Mouse (Mus musculus) brain, embryonic 14.5 days (tissue): ENCODE data around the gene H2-Q2. TPM values are rescaled to one million over a fixed set of nuclear protein-coding genes. Genes with fewer than 3 reads are reported as not detected.
"Not testable (repeated sequence)": the region's sequence is repeated elsewhere in the genome, so short reads cannot be mapped to it uniquely, and the experiment has no call there.

Experiments
- DNase-seq: peaks from one replicate; pipeline ENCODE4 v3.0.0-alpha.2; 2011; ENCODE audit warnings: low read depth
- CTCF ChIP-seq: fragments of 200-500 bp; IDR thresholded peaks from 2 replicates; pipeline ENCODE4 v1.5.1; 2012; ENCODE audit warnings: inconsistent platforms, mild to moderate bottlenecking, moderate library complexity, borderline replicate concordance; ENCODE audit not compliant: insufficient read depth, insufficient read length; ENCODE audit errors: extremely low read depth
- POLR2A ChIP-seq: fragments of 200-500 bp; IDR thresholded peaks from 2 replicates; pipeline ENCODE4 v1.6.1; 2012; ENCODE audit warnings: mild to moderate bottlenecking, inconsistent platforms, borderline replicate concordance; ENCODE audit not compliant: poor library complexity, insufficient read depth, insufficient read length, severe bottlenecking; ENCODE audit errors: extremely low read depth
- polyA plus RNA-seq: library from polyadenylated mRNA; depleted of rRNA; stranded (reverse); fragments of >200 nt; gene quantifications from 2 replicates; pipeline ENCODE4 v1.2.3, GENCODE M21; 2012; rRNA removed

The H2-Q2 gene
- 0.97 and 1.4 TPM in 2 replicates for polyA plus RNA-seq

DNA sequence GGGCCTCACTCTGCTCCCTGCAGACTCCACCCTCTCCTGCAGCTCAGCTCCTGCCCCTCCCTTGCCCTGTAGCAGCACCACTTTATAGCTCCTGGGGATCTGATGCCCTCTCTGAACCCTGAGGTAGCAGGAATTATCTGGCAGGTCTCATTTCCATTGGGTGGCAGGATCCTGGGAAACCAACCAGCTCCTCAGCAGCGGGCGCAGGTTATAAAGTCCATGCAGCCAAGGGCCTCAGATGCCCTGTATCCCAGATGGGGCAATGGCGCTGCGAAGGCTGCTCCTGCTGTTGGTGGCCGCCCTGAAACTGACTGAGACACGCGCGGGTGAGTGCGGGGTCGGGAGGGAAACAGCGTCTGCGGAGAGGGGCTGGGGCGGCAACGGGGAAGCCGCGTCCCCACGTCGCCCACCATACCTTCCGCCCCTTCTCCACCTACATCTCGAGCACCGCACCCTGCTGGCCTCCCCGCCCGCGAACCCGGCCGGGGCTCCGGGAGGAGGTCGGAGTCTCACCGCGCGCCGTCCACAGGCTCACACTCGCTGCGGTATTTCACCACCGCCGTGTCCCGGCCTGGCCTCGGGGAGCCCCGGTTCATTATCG is at the start of gene H2-Q2:
H2-Q2 (plus strand) TSS at position 172 of the 601 bp plus-strand sequence.
- TF ChIP-seq POLR2A (no peak), CTCF (no peak)

DNA sequence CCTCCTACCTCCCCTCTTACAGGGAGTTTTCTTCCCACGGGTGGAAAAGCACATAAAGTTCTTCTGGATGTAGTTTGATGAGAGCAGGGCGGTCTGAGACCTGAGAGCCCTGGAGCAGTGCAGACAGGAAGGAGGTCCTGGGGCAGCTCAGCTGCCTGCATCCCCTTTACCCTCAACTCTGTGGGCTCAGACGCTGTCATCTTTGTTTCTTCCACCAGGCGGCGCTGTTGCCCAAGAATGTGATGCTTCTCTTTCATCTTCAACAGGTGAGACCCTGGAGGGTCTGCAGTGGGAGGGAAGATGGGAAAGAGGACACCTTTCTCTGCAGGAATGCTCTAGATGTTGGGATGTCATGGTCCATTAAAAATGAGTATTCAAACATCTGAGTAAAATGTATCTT is 46.2 kb upstream of the H2-Q2 start:
- not testable (repeated sequence) for DNase-seq
- TF ChIP-seq CTCF = peak; percentile 51; the same call in 1 of the 2 replicates

More for the DNA sequence above, at the start of gene H2-Q2:
- no peak for DNase-seq

- DNase-seq = not testable (repeated sequence)
These were observed 41.6 kb upstream of the H2-Q2 start for GRCm38 (mm10) chr17:35300261-35300945.

GRCm38 (mm10) chr17:35301645-35302258 is 40.3 kb upstream of the H2-Q2 start:
- DNase-seq = peak; percentile 74
- TF ChIP-seq CTCF = peak; percentile 92
- TF ChIP-seq POLR2A = no peak

- TF ChIP-seq POLR2A = no peak
- TF ChIP-seq CTCF = no peak
- DNase-seq = no peak
These were observed 38.8 kb upstream of the H2-Q2 start for GRCm38 (mm10) chr17:35303271-35303670.

DNA sequence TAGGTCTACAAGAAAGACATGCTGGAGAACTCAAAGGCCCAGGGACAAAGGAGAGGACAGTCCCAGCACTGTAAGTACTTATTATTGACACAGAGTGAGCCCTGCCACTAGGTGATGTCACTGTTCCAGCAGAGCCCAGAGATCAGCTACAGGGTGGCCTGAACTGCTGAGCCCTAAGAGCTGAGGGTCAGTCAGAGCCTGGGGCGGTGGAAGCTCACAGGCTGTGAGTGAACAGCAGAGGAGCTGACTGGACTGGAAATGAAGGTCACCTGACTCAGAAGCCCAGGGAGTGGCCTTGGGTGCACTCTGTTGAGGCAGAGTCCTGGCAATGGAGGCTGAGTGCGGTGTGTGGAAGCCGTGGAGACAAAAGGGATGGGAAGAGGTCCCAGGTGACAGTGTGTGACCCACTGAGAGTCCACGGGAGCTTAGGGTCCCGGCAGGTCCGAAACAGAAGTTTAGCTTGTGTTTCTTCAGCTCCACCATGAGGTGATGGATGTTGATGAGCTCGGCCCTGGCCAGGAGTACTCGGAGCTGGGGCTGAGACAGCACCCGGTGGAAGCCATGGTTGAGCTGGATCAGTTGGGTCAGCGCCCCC is 38.2 kb upstream of the H2-Q2 start:
- no peak for TF ChIP-seq POLR2A
- TF ChIP-seq CTCF = no peak
- no peak for DNase-seq

- no peak for TF ChIP-seq POLR2A
- TF ChIP-seq CTCF = no peak
- DNase-seq = no peak
These were observed 37.6 kb upstream of the H2-Q2 start for GRCm38 (mm10) chr17:35304478-35304877.

DNA sequence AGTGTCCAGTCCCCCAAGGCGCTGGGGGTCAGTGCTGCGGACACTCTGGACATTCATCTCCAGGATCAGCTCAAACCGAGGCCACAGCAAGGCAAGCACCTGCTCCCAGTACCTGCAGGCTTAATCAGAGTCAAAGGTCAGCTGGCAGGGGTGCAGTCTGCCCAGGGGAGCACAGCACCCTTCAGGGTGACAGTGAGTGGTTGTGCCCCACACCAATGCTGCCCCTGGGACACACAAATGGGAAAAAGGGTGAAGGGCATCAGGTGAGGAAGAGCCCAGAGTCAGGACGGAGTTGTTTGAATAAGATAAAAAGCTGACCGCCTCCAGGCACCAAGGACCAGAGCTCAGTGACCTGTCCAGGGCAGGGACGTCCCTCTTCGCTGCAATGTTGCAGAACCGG is 37.1 kb upstream of the H2-Q2 start:
- not testable (repeated sequence) for DNase-seq

DNA sequence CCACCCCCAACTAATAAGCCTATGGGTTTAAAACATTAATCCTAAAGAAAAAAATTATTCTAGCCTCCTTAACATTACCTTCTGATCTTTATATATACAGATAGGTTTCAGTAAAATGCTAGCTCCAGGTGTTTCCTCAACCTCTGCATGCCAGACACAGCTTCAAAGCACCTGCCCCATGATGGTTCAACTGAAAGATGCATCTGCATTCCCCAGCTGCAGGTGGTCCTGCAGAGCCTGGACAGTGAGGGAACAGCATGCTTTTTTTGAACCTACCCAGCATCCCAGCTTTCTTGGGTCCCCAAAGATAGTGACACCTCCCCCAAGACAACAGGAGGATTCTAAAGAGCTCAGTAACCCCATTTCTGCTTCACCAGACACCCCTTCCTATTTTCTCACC is 23.4 kb upstream of the H2-Q2 start:
- no peak for DNase-seq
- TF ChIP-seq CTCF = no peak
- TF ChIP-seq POLR2A = no peak

- TF ChIP-seq POLR2A (no peak), CTCF (no peak)
- DNase-seq = no peak
These were observed 21.5 kb upstream of the H2-Q2 start, which contains the start of gene H2-Q1 for GRCm38 (mm10) chr17:35320327-35321081. Gene H2-Q1, plus strand, starts transcription at chr17:35320405.

DNA sequence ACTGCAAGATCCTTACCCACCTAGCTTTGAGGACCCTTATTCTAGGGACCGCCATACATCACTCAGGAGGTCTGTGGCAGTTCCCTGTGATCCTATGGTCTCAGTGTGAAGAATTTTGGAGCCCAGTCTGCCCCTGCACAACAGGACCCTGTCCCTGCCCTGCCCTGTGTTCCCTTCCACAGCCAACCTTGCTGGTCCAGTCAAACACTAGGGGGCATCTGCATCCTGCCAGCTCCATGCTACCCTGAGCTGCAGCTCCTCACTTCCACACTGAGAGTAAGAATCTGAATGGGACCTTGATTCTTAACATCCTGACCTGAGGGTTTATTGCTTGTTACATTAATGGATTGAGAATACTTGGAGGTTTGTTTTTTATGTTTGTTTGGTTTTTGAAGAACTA is 16.9 kb upstream of the H2-Q2 start:
- not testable (repeated sequence) for DNase-seq
- peak; percentile 39; the same call in 1 of the 2 replicates for TF ChIP-seq CTCF

DNA sequence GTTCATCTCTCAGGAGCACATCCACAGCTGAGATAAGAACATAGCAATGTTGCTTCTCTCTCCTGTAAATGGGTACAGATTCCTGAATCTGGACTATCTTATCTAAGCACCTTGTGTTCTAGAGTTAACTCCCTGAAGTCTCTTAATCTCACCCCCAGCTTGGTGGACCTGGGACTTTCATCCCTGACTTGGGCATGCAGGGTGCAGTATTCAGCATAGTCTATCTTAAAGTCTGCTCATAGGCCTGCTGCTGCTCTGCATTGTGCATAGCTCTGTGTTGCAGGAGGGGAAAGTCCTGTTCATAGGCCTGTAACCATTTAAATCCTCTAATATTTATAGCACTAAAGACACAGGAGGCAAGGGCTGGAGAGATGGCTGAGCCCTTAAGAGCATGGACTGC is 16.0 kb upstream of the H2-Q2 start:
- DNase-seq = not testable (repeated sequence)

GRCm38 (mm10) chr17:35329714-35330113 is 12.3 kb upstream of the H2-Q2 start:
- not testable (repeated sequence) for DNase-seq

GRCm38 (mm10) chr17:35331546-35331945 is 10.5 kb upstream of the H2-Q2 start:
- not testable (repeated sequence) for DNase-seq
